Mouse (Mus musculus): ENCODE results near the gene Taok1.

- TF ChIP-seq TAL1 (IDR thresholded peaks at IDR 0.05; ENCODE audit: low read length) (no peak), GATA1 (IDR thresholded peaks at IDR 0.05; ENCODE audit: low read length) (no peak)
These were observed 16.2 kb downstream of the Taok1 start for GRCm38 (mm10) chr11:77591388-77591787.
